Mouse (Mus musculus) myocyte (in vitro differentiated cells): Measurements from ENCODE around the gene Ric1. TPM values are rescaled to one million over a fixed set of nuclear protein-coding genes. Genes with fewer than 3 reads are reported as not detected.

Experiments
- H3K27me3 ChIP-seq: one replicate; pipeline ENCODE4 v1.6.1; 2011; ENCODE audit not compliant: control insufficient read depth, insufficient read depth, insufficient read length
- H3K36me3 ChIP-seq: one replicate; pipeline ENCODE4 v1.6.1; 2011; ENCODE audit not compliant: control insufficient read depth, insufficient read depth
- H3K4me2 ChIP-seq: one replicate; pipeline ENCODE4 v1.6.1; 2011; ENCODE audit warnings: low read depth, control low read depth
- H3K4me3 ChIP-seq: one replicate; pipeline ENCODE4 v1.5.1; 2011; ENCODE audit warnings: mild to moderate bottlenecking, control low read depth, moderate library complexity
- H3K79me2 ChIP-seq: one replicate; pipeline ENCODE4 v1.6.1; 2011; ENCODE audit not compliant: control insufficient read depth, insufficient read depth
- H3ac ChIP-seq: one replicate; pipeline ENCODE4 v1.6.1; 2011; ENCODE audit not compliant: control insufficient read depth, insufficient read length
- CEBPB ChIP-seq: IDR thresholded peaks from 2 replicates; pipeline ENCODE4 v1.6.1; 2011; ENCODE audit warnings: mild to moderate bottlenecking, moderate library complexity; ENCODE audit not compliant: poor library complexity, insufficient read depth, severe bottlenecking
- E2F4 ChIP-seq: IDR thresholded peaks from one replicate; pipeline ENCODE4 v1.6.1; 2011; ENCODE audit warnings: mild to moderate bottlenecking, control low read depth, moderate library complexity; ENCODE audit not compliant: insufficient read depth
- MAX ChIP-seq: IDR thresholded peaks from one replicate; pipeline ENCODE4 v1.6.1; 2011; ENCODE audit warnings: low read depth, mild to moderate bottlenecking, control low read depth
- MYOD1 ChIP-seq, 3 experiments: IDR thresholded peaks; one replicate each; pipeline ENCODE4 v1.6.1; 2011; ENCODE audit warnings: control low read depth in 2 of 3, low read depth in 2 of 3, mild to moderate bottlenecking in 2 of 3, moderate library complexity in 1 of 3; ENCODE audit not compliant: insufficient read length in 2 of 3, control insufficient read depth in 1 of 3
- MYOG ChIP-seq, 3 experiments: IDR thresholded peaks; one replicate each; pipeline ENCODE4 v1.6.1; 2011; ENCODE audit warnings: control low read depth in 2 of 3, low read depth in 2 of 3, mild to moderate bottlenecking in 2 of 3; ENCODE audit not compliant: insufficient read length in 2 of 3, control insufficient read depth in 1 of 3, insufficient read depth in 1 of 3
- POLR2A ChIP-seq: IDR thresholded peaks from one replicate; pipeline ENCODE4 v1.6.1; 2011; ENCODE audit warnings: low read depth, mild to moderate bottlenecking, control low read depth, moderate library complexity; ENCODE audit not compliant: insufficient read length
- POLR2AphosphoS2 ChIP-seq: IDR thresholded peaks from one replicate; pipeline ENCODE4 v1.6.1; 2011; ENCODE audit warnings: low read depth, control low read depth; ENCODE audit not compliant: insufficient read length
- REST ChIP-seq: IDR thresholded peaks from one replicate; pipeline ENCODE4 v1.6.1; 2011; ENCODE audit warnings: mild to moderate bottlenecking, control low read depth, moderate library complexity; ENCODE audit not compliant: insufficient read depth, insufficient read length
- SRF ChIP-seq: IDR thresholded peaks from one replicate; pipeline ENCODE4 v1.6.1; 2011; ENCODE audit warnings: low read depth; ENCODE audit not compliant: control insufficient read depth, insufficient read length
- TCF12 ChIP-seq: IDR thresholded peaks from one replicate; pipeline ENCODE4 v1.6.1; 2011; ENCODE audit warnings: mild to moderate bottlenecking, control low read depth; ENCODE audit not compliant: poor library complexity, insufficient read depth, severe bottlenecking
- TCF3 ChIP-seq: IDR thresholded peaks from one replicate; pipeline ENCODE4 v1.6.1; 2011; ENCODE audit warnings: low read depth, control low read depth; ENCODE audit not compliant: insufficient read length
- USF1 ChIP-seq: IDR thresholded peaks from one replicate; pipeline ENCODE4 v1.6.1; 2011; ENCODE audit warnings: low read depth, mild to moderate bottlenecking, control low read depth, moderate library complexity
- polyA plus RNA-seq: library from polyadenylated mRNA; unstranded; fragments of >200 nt; fragmentation: generic; extraction: Trizol; gene quantifications from one replicate; pipeline ENCODE4 v1.2.1, GENCODE M21; 2012; ENCODE audit warnings: missing spikeins

Ric1 gene
- polyA plus RNA-seq, 1 experiment = 7.2 TPM

DNA sequence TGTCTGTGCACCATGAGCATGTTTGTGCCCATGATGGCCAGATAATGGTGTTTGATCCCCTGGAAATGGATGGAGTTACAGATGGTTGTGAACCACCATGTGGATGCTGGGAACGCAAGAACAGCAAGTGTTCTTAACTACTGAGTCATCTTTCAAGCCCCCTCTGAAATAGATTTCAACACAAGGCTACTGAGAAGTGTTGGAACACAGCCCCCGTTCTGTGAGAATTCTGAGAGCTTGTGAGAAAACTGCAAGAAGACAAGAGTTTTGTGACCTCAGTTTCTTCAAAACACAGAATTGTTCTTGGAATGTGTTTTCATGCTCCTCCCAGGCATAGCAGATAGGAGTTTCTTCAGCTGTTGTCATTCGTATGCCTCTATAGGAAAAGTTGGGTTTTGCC lies 6.7 kb upstream of the Ric1 start:
- no peaks in the 10 kb centered on the region for H3K79me2 ChIP-seq
- H3ac ChIP-seq = no peak overlapping the region
- no peak overlapping the region for H3K4me3 ChIP-seq
- TF ChIP-seq REST (no peak), POLR2AphosphoS2 (no peak), MYOD1 (IDR thresholded peaks at IDR 0.05; ENCODE audit: control insufficient read depth in 1 of 3, insufficient read length in 2 of 3, low read depth in 2 of 3) (no peak), E2F4 (no peak), SRF (no peak), USF1 (no peak), TCF3 (no peak), MYOG (IDR thresholded peaks at IDR 0.05; ENCODE audit: control insufficient read depth in 1 of 3, insufficient read depth in 1 of 3, insufficient read length in 2 of 3, low read depth in 2 of 3) (no peak), POLR2A (no peak), MAX (no peak), TCF12 (no peak), CEBPB (no peak)
- H3K36me3 ChIP-seq = peaks cover 7% of the 10 kb centered on the region
- H3K27me3 ChIP-seq = no peaks in the 10 kb centered on the region
- H3K4me2 ChIP-seq = no peak overlapping the region

DNA sequence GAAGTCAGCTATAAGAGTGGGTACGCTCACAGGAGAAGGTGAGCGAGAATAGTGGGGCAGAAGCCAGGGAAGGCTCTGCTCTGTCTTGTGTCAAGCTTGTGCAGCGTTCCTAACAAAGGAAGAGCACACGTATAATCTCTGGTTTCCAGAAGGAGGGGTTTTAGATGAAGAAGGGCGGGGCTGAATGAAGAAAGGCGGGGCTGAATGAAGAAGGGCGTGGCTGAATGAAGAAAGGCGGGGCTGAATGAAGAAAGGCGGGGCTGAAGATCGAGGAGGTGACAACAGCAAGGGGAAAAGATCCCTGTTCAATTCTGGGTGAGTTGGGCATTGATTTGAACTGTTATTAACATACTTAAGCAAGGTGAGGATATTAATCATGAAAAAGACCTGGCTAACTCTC lies 6.1 kb upstream of the Ric1 start:
- TF ChIP-seq POLR2A (no peak), USF1 (no peak), MYOD1 (IDR thresholded peaks at IDR 0.05; ENCODE audit: control insufficient read depth in 1 of 3, insufficient read length in 2 of 3, low read depth in 2 of 3) (no peak), MYOG (IDR thresholded peaks at IDR 0.05; ENCODE audit: control insufficient read depth in 1 of 3, insufficient read depth in 1 of 3, insufficient read length in 2 of 3, low read depth in 2 of 3) (no peak), TCF3 (no peak), E2F4 (no peak), REST (no peak), MAX (no peak), SRF (no peak), CEBPB (no peak), POLR2AphosphoS2 (no peak), TCF12 (no peak)
- no peak overlapping the region for H3K4me3 ChIP-seq
- H3ac ChIP-seq = no peak overlapping the region
- no peaks in the 10 kb centered on the region for H3K27me3 ChIP-seq
- H3K4me2 ChIP-seq = no peak overlapping the region
- H3K79me2 ChIP-seq = peaks cover 4% of the 10 kb centered on the region
- H3K36me3 ChIP-seq = peaks cover 7% of the 10 kb centered on the region

DNA sequence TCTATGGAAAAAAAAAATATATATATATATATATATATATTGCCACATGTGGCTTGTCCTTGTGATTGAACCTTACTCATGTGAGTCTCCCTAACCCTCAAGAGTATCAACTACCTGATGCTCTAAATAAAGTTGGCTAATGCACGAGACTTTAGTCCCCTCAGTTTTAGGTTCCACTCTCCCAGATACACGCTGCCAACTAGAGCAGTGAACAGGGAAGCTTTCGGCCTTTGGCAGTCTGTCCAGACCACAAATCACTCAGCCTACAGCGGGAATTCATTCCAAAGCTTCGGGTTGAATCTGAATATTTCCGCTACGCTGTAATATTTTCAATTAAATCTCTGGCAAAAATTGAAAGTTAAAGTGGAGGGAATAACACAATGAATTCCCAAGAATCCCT lies 3.7 kb upstream of the Ric1 start:
- Histone ChIP-seq H3ac (no peak overlapping the region), H3K79me2 (peaks cover 10% of the 10 kb centered on the region), H3K36me3 (peaks cover 7% of the 10 kb centered on the region), H3K4me2 (no peak overlapping the region), H3K4me3 (no peak overlapping the region), H3K27me3 (no peaks in the 10 kb centered on the region)
- TF ChIP-seq SRF = no peak
- TF ChIP-seq USF1 = no peak
- TF ChIP-seq E2F4 = no peak
- no peak for TF ChIP-seq CEBPB
- no peak for TF ChIP-seq TCF3
- no peak for TF ChIP-seq POLR2A
- no peak for TF ChIP-seq MAX
- no peak for TF ChIP-seq MYOD1 (IDR thresholded peaks at IDR 0.05; ENCODE audit: control insufficient read depth in 1 of 3, insufficient read length in 2 of 3, low read depth in 2 of 3)
- no peak for TF ChIP-seq REST
- no peak for TF ChIP-seq POLR2AphosphoS2
- TF ChIP-seq MYOG (IDR thresholded peaks at IDR 0.05; ENCODE audit: control insufficient read depth in 1 of 3, insufficient read depth in 1 of 3, insufficient read length in 2 of 3, low read depth in 2 of 3) = no peak
- TF ChIP-seq TCF12 = no peak

DNA sequence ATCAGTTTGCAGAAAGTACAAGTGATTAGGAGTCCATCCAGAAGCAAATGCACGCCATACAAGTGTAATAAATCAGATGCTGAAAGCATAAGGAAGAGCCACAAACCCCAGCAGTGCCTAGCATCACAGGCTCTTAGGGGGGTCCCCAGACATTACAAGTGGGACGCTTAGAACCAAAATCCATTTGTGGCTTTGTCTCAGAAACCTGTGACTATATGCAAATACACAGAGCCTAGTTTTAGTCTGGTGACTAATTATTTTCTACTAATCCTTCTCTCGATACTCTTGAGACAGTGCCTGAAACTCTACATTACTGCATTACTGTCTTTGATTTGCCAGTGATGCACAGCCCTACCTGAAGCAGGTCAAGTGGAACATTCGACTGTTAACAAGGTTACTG lies 3.2 kb upstream of the Ric1 start:
- Histone ChIP-seq H3K79me2 (peaks cover 15% of the 10 kb centered on the region), H3K4me2 (no peak overlapping the region), H3K27me3 (no peaks in the 10 kb centered on the region), H3K36me3 (peaks cover 7% of the 10 kb centered on the region), H3K4me3 (no peak overlapping the region), H3ac (no peak overlapping the region)
- TF ChIP-seq MAX = no peak
- no peak for TF ChIP-seq SRF
- no peak for TF ChIP-seq USF1
- no peak for TF ChIP-seq E2F4
- TF ChIP-seq MYOD1 (IDR thresholded peaks at IDR 0.05; ENCODE audit: control insufficient read depth in 1 of 3, insufficient read length in 2 of 3, low read depth in 2 of 3) = no peak
- no peak for TF ChIP-seq TCF3
- TF ChIP-seq POLR2AphosphoS2 = no peak
- no peak for TF ChIP-seq CEBPB
- TF ChIP-seq POLR2A = no peak
- no peak for TF ChIP-seq REST
- no peak for TF ChIP-seq MYOG (IDR thresholded peaks at IDR 0.05; ENCODE audit: control insufficient read depth in 1 of 3, insufficient read depth in 1 of 3, insufficient read length in 2 of 3, low read depth in 2 of 3)
- TF ChIP-seq TCF12 = no peak
